Mouse (Mus musculus) megakaryocyte, adult 5-6 weeks (primary cell): ENCODE results near the gene Chd5. TPM values are rescaled to one million over a fixed set of nuclear protein-coding genes. Genes with fewer than 3 reads are reported as not detected.

Experiments
- ATAC-seq: 2 replicates; pipeline ENCODE4 v1.8.0; 2016; ENCODE audit warnings: mild to moderate bottlenecking, inconsistent platforms; ENCODE audit not compliant: poor library complexity, severe bottlenecking
- total RNA-seq, 2 experiments: library from RNA; stranded (forward) in 1 of 2; stranded (reverse) in 1 of 2; fragments of 153-499, 151-499 nt in 1 of 2; fragments of 221-1000, 200-1000 nt in 1 of 2; gene quantifications; 2 replicates each; pipeline versions ENCODE4 v1.2.3 to v1.2.4; 2015 to 2017

Chd5 gene
- total RNA-seq, 2 experiments from 2014 or later, result 0.07 TPM; not detected in 1

DNA sequence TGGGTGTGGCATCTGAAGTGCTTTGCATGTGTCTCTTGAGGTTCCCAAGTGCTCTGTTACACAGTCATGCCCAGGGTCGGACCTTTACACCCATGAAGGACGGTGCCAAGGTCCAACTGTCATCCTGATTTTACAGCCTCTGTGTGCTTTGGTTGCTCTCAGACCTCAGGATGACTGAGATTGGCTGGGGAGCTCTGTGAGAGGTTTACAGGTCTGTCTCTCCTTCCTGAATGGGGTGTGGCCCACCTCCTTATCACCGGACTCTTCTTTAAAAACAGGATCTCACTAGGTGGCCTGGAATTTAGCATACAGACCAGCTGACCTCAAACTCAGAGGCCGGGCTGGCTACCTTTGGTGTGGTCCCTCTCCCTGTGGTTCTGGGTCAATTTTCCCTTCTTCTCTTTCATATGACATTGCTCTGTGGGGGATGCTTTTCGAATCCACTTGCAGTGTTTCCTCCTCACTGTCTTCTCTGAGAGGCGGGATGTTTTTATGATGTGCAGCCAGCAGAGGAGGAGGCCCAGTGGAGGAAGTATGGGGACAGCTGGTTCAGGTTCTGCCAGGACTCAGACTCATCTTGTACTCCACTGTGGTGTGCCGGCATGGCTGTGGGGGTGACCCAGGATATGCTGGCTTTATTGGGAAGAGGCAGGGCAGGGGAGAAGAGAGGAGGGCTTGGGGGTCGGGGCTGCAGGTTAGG is 12.4 kb downstream of the Chd5 start:
- ATAC-seq, result no peak

GRCm38 (mm10) chr4:152351422-152352305 is 13.2 kb downstream of the Chd5 start:
- peak; percentile 16 for ATAC-seq

GRCm38 (mm10) chr4:152353886-152354637 is 15.6 kb downstream of the Chd5 start:
- peak; percentile 67 for ATAC-seq

- no peak for ATAC-seq
These were observed 17.2 kb downstream of the Chd5 start for GRCm38 (mm10) chr4:152355672-152356071.

DNA sequence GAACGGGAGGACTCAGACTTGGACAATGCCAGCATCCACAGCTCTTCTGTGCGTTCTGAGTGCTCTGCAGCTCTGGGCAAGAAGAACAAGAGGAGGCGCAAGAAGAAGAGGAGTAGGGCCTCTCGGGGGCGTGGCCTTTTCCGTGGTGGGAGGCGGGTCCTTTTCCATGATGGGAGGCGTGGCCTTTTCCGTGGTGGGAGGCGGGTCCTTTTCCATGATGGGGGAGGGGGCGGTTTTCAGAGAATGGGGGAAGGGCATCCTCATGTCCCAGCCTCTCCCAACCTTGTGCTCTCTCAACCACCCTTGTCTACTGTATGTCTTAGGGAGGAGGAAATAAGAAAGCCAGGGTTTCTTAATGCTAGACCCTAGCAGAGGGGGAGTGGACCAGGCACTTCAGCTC is 21.2 kb downstream of the Chd5 start:
- ATAC-seq, result no peak

DNA sequence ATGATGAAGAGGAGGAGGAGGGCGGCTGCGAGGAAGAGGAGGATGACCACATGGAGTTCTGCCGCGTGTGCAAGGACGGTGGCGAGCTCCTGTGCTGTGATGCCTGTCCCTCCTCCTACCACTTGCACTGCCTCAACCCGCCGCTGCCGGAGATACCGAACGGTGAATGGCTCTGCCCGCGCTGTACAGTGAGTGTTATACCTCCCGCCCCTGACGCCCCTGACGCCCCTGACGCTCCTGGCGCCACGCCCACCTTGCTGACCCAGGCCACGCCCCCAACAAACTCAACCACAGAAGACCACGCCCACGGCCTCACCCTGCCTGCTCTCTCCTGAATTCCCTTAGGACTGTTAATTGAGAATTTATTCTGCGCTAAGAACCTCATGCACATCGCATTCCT is 22.4 kb downstream of the Chd5 start:
- ATAC-seq, result peak; percentile 45

GRCm38 (mm10) chr4:152362180-152362579 is 23.7 kb downstream of the Chd5 start:
- peak; percentile 85 for ATAC-seq

GRCm38 (mm10) chr4:152365228-152365627 is 26.8 kb downstream of the Chd5 start:
- ATAC-seq, result no peak

GRCm38 (mm10) chr4:152382528-152383252 is 44.2 kb downstream of the Chd5 start:
- no peak for ATAC-seq

- ATAC-seq, result peak; percentile 56
These were observed 47.2 kb downstream of the Chd5 start for GRCm38 (mm10) chr4:152385644-152386043.

DNA sequence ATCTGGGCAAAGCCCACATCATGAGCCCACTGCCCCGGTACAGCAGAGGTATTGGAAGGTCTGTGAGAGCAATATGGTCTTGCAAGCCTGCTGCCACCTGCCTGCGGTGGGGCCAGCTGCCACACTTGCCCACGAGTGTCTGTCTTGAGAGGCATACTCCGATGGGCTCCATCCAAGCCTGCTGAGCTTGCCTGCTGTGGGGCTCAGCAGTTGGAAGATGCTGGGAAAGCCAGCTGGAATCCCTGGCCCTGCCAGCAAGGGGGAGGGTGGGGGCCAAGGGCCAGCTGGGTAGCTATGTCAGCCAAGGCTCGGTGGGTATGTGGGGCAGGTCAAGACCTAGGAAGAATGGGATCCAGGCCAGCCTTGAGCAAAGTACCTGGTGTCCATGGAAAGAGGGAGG is 53.7 kb downstream of the Chd5 start:
- ATAC-seq, result no peak

DNA sequence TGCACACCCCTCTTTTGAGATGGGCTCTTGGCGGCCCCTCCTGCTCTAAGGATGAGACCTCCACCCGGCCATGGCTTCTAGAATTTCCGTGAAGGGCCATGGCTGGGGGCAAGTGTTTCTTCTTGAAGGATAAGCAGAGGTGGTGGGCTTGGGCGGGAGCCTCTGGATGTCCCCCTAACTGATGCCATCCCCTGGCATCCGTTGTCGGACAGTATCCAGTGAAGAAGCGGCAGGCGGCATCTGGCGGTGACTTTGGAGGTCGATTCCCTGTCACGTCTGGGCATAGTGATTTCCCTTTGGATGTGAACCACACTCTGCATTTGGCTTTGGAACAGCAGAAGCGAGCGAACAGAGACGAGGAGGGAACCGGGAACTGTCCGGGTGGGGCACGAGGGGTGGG is 54.2 kb downstream of the Chd5 start:
- no peak for ATAC-seq

DNA sequence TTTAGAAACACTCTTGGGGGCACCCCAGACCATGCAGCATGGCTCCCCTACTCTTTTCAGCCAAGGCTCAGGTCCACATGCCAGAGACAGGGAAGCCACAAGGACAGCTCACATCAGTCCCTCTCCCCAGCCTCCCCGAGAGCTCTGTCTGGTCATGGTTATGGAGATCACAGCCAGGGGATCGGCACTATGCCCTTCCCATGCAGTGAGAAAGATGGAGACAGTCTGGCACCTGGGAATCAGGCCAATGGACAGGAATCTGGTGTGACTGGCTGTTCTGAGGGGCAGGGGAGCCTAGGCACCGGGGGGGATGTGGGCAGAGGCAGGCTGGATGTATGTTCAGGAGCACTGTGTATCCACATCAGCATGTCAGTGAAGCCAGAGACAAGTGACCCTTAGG is 60.5 kb downstream of the Chd5 start:
- ATAC-seq, result no peak

- ATAC-seq, result no peak
These were observed 66.7 kb downstream of the Chd5 start for GRCm38 (mm10) chr4:152405143-152405542.

DNA sequence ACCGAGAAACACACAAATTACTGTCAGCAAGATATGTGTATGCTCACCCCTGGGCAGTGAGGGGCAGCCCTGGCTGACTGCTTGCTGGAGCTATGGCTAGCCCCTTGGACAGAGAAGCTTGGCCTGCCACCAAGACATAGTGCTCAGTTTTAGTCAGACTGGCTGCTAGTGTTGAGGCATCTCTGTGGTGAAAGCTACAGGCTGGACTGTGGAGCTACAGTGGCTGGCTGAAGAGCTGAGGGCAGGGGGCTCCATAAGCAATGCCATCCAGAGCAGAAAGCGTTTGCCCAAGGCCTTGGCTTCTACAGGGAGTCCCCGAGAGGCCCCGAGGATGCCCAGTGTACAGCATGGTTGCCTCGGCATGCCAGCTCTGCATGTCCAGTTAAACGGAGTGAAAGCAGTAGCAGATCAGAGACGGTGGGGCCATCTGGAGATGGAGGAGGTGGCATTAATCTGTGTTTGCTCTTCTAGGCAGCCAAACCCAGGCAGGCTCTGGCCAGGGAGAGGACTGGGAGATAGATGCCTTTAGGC is 67.3 kb downstream of the Chd5 start:
- no peak for ATAC-seq

DNA sequence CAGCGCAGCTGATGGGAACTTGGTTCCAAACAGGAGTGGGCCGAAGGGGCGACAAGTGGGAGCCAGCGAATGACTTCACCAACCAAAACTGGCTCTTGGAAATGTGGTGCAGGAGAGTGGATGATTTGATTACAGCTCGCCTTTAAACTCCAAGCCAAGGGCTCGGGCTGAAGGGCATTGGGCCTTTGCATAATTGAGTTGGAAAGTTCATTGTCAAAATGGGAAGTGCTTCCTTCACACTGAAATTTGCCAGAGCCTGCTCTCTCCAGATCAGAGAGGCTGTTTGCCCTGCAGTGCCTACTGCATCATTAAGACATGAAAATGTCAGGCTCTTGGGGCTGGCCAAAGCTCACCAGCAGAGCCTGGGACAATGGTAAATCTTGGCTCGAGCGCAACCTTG is 68.1 kb downstream of the Chd5 start:
- ATAC-seq, result no peak

DNA sequence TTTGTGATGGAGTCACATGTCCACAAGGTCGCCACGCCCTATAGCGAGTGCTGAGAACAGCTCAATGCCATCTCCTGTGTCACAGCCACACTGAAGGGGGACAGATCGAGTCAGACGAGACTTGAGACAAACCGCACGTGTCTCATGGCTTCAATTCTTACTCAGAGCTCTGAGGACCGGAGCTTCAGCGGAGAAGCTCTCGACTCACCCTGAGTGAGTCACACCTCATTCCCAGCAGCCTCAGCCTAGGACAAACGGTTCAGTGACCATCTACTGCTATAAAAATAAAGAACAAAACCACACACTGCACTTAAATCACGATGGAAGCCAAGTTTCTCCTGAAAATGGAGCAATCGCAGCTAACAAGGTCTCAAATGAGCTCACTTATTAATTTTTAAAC is 72.5 kb downstream of the Chd5 start:
- no peak for ATAC-seq

DNA sequence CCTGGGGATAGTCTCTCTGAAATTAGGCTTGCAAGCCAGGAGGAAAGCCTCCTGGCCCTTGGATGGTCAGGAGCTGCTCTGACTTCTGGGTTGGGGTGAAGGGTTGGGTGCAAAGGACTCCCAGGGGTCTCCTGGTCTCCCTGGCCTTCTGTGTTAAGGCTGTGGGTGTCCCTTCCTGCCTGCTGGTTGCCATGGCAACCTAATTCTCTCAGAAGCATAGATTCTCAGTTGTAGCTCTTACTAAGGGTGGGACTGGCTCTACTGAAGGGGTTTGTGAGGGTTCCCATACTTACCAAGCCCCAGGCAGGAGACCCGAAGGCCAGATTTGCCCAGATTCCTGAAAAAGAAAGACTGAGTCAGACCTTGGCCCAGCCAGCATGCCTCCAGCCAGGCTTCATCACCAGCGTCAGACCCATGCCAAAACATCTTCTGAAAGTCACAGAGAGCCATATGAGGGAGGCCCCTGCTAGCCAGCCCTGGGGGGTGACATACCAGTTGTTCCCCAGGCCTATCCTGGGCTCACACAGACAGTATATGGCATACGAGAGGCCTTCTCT is 74.2 kb downstream of the Chd5 start:
- no peak for ATAC-seq

DNA sequence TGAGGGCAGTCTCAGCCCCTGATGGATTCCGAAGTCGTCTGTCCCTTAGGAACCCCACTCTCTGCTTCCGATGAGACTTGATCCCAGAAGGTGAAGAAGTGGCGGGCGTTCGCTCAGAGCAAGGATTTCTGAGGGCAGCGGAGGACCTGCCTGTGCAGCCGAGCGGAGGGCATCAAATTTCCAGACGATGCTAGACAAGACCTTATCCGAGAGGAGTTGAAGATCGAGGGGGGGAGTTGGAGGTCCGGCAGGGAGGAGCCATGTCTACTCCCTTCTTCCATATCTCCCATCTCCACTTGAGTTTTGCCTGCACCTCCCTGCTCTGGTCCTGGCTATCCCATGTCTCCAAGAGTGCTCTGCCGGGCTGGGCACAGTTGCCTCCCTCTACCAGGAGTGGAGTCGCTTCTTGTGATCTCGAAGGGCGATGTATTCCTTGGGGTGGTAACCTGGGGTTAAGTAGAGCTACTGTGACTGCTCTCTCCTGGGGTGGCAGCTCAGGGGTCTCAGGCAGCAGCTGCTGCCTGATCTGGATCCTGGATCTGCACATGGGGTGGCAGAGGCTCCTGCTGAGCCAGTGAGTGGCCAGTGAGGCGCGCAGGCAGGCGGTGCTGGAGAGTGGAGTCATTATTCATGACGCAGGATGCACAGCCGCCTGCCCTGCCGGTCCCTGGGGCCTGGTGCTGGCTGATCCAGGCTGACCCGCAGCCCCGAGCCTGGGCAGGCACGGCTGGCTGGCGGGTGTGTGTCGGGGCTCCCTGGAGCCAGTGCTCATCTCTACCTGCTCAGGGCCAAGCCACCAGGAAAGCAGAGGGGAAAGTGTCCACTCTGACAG is 80.0 kb downstream of the Chd5 start:
- ATAC-seq, result no peak
